Mouse (Mus musculus): ENCODE data around the gene Tgm2. TPM values are rescaled to one million over a fixed set of nuclear protein-coding genes. Genes with fewer than 3 reads are reported as not detected.

Gene Tgm2
- total and polyA plus RNA-seq, 2 experiments from 2014 or later: 6.8 to 13.3 TPM

DNA sequence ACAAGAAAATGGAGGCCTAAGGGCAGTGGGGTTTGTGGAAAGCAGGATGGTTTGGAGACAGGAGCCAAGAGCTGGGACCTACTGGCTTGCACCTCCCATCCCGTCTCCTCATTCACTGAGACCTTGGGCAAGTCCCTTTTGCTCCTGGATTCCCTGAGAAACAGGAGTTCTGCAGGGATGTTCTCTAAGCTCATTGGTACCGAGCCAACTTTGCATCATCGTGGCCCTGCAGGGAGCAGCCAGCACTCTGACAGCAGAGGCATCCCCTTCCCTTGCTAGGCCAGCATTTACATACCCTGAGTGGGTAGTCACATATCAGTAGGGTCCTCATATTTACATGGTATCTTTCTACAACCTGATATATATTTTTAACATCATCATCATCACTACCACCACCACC lies 25.4 kb downstream of the Tgm2 start:
- no peak overlapping the region for H3K4me3 ChIP-seq (ENCODE audit: low read depth, low read length)
- 77% methylated on average over 3 of the region's 3 CpGs for WGBS
- no peaks in the 10 kb centered on the region for H3K9me3 ChIP-seq (ENCODE audit: low read length)
- no peak overlapping the region for H3K27ac ChIP-seq (ENCODE audit: low read depth, low read length)
- H3K27me3 ChIP-seq (ENCODE audit: insufficient read depth, low read length): no peaks in the 10 kb centered on the region
- ATAC-seq (ENCODE audit: low FRiP score) (no peak), DNase-seq (ENCODE audit: low spot score) (no peak)
- H3K4me2 ChIP-seq (ENCODE audit: low read depth, low read length, poor library complexity, severe bottlenecking): no peak overlapping the region
- no peak overlapping the region for H3K9ac ChIP-seq (replicated peaks; ENCODE audit: low read length, poor library complexity, severe bottlenecking)
- H3K36me3 ChIP-seq (ENCODE audit: insufficient read depth, low read length): no peaks in the 10 kb centered on the region
- no peak for TF ChIP-seq CTCF (IDR thresholded peaks at IDR 0.05)
- H3K4me1 ChIP-seq (ENCODE audit: insufficient read depth, low read length): no peaks in the 10 kb centered on the region

DNA sequence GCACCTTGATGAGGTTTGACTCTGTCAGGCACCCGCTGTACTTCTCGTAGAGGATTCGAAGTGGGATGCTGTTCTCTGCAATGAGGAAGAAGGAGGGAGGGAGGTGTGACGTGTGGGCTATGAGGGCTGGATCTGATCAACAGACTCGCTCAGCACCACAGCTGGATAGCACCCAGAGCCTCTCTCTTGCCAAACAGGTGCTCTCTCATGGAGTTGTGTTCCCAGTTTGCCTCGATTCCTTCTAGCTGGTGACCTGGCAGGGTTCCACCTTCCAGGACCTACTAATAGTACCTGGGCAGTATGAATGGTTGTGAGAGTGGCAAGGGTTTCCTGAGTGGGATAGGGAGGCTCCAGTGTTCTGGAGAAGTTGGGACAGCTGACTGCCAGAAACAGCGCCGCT lies 26.0 kb downstream of the Tgm2 start:
- 89% methylated on average over 8 of the region's 8 CpGs for WGBS
- Histone ChIP-seq H3K27ac (ENCODE audit: low read depth, low read length) (no peak overlapping the region), H3K4me1 (ENCODE audit: insufficient read depth, low read length) (no peaks in the 10 kb centered on the region), H3K27me3 (ENCODE audit: insufficient read depth, low read length) (no peaks in the 10 kb centered on the region), H3K9ac (replicated peaks; ENCODE audit: low read length, poor library complexity, severe bottlenecking) (no peak overlapping the region), H3K4me3 (ENCODE audit: low read depth, low read length) (no peak overlapping the region), H3K9me3 (ENCODE audit: low read length) (no peaks in the 10 kb centered on the region), H3K4me2 (ENCODE audit: low read depth, low read length, poor library complexity, severe bottlenecking) (no peak overlapping the region), H3K36me3 (ENCODE audit: insufficient read depth, low read length) (no peaks in the 10 kb centered on the region)
- ATAC-seq (ENCODE audit: low FRiP score) (no peak), DNase-seq (ENCODE audit: low spot score) (no peak)
- TF ChIP-seq CTCF (IDR thresholded peaks at IDR 0.05): no peak

DNA sequence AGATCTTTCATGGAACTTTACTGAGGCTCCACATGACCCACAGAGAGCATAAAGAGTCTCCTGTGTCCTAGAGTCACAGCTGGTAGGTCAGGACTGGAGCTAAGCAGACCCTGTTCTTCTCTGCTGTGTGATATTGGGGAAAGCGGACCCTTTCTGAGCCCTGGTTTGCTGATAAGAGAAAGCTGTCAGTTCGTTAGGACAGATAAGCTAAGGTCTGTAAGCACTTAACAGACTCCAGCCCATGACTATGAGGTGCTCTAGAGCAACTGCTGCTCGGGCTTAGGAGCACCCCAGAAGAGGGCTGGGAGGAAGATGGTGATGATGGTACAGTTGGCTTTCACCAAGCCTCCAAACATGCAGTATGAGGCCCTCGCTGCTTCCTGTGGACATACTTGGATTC lies 27.1 kb downstream of the Tgm2 start:
- no peak for TF ChIP-seq CTCF (IDR thresholded peaks at IDR 0.05)
- ATAC-seq (ENCODE audit: low FRiP score): no peak
- no peaks in the 10 kb centered on the region for H3K9me3 ChIP-seq (ENCODE audit: low read length)
- H3K4me1 ChIP-seq (ENCODE audit: insufficient read depth, low read length): no peaks in the 10 kb centered on the region
- no peak overlapping the region for H3K4me2 ChIP-seq (ENCODE audit: low read depth, low read length, poor library complexity, severe bottlenecking)
- no peak for DNase-seq (ENCODE audit: low spot score)
- no peak overlapping the region for H3K27ac ChIP-seq (ENCODE audit: low read depth, low read length)
- H3K4me3 ChIP-seq (ENCODE audit: low read depth, low read length): no peak overlapping the region
- no peaks in the 10 kb centered on the region for H3K27me3 ChIP-seq (ENCODE audit: insufficient read depth, low read length)
- no peaks in the 10 kb centered on the region for H3K36me3 ChIP-seq (ENCODE audit: insufficient read depth, low read length)
- H3K9ac ChIP-seq (replicated peaks; ENCODE audit: low read length, poor library complexity, severe bottlenecking): no peak overlapping the region
- WGBS: 82% methylated on average over 4 of the region's 4 CpGs

DNA sequence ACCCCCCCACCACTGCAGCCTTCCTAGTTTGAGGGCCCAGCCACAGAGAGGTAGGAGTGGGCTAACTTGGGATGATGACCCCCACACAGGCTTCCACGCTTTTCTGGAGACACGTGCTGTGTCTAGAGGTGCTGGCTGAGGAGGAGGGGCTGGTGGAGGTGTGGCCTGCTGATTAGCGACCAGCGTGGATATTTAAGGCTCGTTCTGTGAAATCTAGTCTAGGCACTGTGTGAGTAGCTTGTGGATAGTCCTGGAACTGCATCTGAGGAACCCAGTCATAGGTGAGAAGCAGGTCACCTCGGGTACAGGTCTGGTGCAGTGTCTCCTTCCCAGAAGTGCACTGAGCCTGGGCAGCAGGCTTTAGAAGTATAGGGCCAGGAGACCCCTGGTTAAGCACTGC lies 29.6 kb downstream of the Tgm2 start:
- ATAC-seq (ENCODE audit: low FRiP score): no peak
- no peak for DNase-seq (ENCODE audit: low spot score)
- Histone ChIP-seq H3K27ac (ENCODE audit: low read depth, low read length) (no peak overlapping the region), H3K9ac (replicated peaks; ENCODE audit: low read length, poor library complexity, severe bottlenecking) (no peak overlapping the region), H3K4me1 (ENCODE audit: insufficient read depth, low read length) (no peaks in the 10 kb centered on the region), H3K27me3 (ENCODE audit: insufficient read depth, low read length) (no peaks in the 10 kb centered on the region), H3K4me3 (ENCODE audit: low read depth, low read length) (no peak overlapping the region), H3K4me2 (ENCODE audit: low read depth, low read length, poor library complexity, severe bottlenecking) (no peak overlapping the region), H3K36me3 (ENCODE audit: insufficient read depth, low read length) (no peaks in the 10 kb centered on the region), H3K9me3 (ENCODE audit: low read length) (no peaks in the 10 kb centered on the region)
- no peak for TF ChIP-seq CTCF (IDR thresholded peaks at IDR 0.05)
- WGBS: 66% methylated on average over 6 of the region's 6 CpGs

DNA sequence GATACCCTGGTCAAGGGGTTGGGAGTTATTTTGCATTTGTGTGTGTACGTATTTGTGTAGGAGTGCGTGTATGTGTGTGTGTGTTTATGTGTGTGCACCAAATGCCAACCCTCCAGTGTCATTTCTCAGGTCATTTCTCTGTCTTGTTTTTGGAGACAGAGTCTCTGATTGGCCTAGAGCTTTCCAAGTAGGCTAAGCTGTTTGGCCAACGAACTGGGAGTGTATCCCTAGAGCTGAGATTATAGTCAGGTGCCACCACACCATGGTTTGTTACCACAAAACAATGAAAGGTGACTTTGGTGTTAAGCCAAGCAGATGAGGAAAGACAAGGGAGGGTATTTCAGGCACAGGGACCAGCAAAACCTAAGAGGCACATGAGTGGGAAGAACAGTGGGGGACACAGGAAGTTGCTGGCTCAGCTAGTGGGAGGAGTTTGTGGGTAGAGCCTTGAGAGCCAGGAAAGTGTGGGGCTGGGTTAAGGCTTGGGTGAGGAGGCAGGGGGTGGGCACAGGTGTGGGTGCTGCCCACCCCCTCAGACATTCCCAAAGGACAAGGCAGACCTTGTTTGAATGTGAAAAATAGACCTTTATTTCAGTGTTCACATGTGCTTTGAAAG lies 30.3 kb downstream of the Tgm2 start:
- Histone ChIP-seq H3K9ac (replicated peaks; ENCODE audit: low read length, poor library complexity, severe bottlenecking) (no peak overlapping the region), H3K27ac (ENCODE audit: low read depth, low read length) (no peak overlapping the region), H3K4me2 (ENCODE audit: low read depth, low read length, poor library complexity, severe bottlenecking) (no peak overlapping the region), H3K4me3 (ENCODE audit: low read depth, low read length) (no peak overlapping the region), H3K36me3 (ENCODE audit: insufficient read depth, low read length) (no peaks in the 10 kb centered on the region), H3K4me1 (ENCODE audit: insufficient read depth, low read length) (no peaks in the 10 kb centered on the region), H3K9me3 (ENCODE audit: low read length) (no peaks in the 10 kb centered on the region), H3K27me3 (ENCODE audit: insufficient read depth, low read length) (no peaks in the 10 kb centered on the region)
- ATAC-seq (ENCODE audit: low FRiP score) (no peak), DNase-seq (ENCODE audit: low spot score) (no peak)
- 78% methylated on average over 3 of the region's 3 CpGs for WGBS
- TF ChIP-seq CTCF (IDR thresholded peaks at IDR 0.05): no peak

DNA sequence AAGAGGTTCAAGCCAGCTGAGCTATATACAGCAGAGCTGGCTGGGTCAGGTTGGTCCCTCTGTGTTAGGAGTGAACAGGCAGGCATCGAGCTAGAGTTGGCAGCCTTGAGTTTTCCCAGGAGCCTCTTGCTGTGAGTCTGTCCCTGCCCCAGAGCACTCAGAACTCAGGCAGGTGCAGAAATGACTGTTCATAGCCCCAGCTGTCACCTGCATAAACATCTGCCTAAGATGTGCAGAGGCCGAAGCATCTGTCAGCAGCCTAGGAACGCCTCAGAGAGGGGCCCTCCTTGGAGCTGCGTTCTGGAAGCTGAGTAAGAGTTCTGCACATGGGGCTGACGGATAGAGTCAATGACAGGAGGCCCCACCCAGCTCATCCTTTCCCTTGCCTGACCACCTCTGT lies 31.3 kb downstream of the Tgm2 start:
- no peaks in the 10 kb centered on the region for H3K36me3 ChIP-seq (ENCODE audit: insufficient read depth, low read length)
- H3K9ac ChIP-seq (replicated peaks; ENCODE audit: low read length, poor library complexity, severe bottlenecking): no peak overlapping the region
- H3K4me3 ChIP-seq (ENCODE audit: low read depth, low read length): no peak overlapping the region
- no peaks in the 10 kb centered on the region for H3K4me1 ChIP-seq (ENCODE audit: insufficient read depth, low read length)
- no peak overlapping the region for H3K27ac ChIP-seq (ENCODE audit: low read depth, low read length)
- TF ChIP-seq CTCF (IDR thresholded peaks at IDR 0.05): no peak
- ATAC-seq (ENCODE audit: low FRiP score) (no peak), DNase-seq (ENCODE audit: low spot score) (no peak)
- 73% methylated on average over 5 of the region's 5 CpGs for WGBS
- no peak overlapping the region for H3K4me2 ChIP-seq (ENCODE audit: low read depth, low read length, poor library complexity, severe bottlenecking)
- H3K9me3 ChIP-seq (ENCODE audit: low read length): no peaks in the 10 kb centered on the region
- no peaks in the 10 kb centered on the region for H3K27me3 ChIP-seq (ENCODE audit: insufficient read depth, low read length)
